Mouse (Mus musculus): ENCODE measurements around the gene Tango2. TPM values are rescaled to one million over a fixed set of nuclear protein-coding genes. Genes with fewer than 3 reads are reported as not detected.

The Tango2 gene
- polyA plus RNA-seq, 1 experiment from 2014 or later: 20.4 TPM

DNA sequence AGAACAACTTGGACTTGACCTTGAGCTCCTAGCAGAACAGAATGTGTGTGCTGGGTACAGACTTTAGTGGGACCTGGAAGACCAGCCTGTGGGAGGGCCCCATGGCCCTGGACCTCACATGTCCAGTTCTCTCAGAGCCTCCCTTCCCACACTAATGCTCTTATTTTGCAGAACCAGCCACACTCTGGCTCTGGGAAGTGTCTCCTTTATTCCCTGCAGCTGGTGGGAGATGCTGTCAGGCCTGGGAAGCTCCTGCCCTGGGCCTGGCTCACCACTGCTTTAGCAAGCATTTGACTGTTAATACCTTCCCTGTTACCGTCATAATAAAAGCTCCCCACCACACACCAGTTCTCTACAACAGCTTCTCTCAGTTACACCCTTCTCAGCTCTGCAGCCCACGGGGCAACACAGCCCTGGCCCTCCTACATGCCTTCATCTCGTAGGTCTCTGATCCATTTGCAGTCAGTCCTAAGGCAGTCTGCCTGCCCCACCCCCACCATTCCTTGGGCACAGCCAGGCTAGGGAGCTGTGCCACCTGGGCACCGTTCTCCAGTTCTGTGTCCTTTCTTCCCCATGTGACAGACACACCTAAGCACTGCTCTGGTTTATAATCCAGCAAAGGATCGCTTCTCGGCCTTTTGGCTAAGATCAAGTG, 12.4 kb upstream of the Tango2 start:
- no peak for DNase-seq (ENCODE audit: low spot score)
- no peak overlapping the region for H3K4me3 ChIP-seq (ENCODE audit: low read depth, low read length)
- H3K4me1 ChIP-seq (ENCODE audit: control insufficient read depth, insufficient read depth, low read length): no peaks in the 10 kb centered on the region
- H3K9ac ChIP-seq (replicated peaks; ENCODE audit: low read length): no peak overlapping the region
- ATAC-seq (replicated peaks; ENCODE audit: insufficient number of reproducible peaks, low FRiP score, low TSS enrichment, low read depth): no peak
- no peak overlapping the region for H3K4me2 ChIP-seq (ENCODE audit: low read depth, low read length)
- no peaks in the 10 kb centered on the region; the same call in 1 of the 2 replicates for H3K36me3 ChIP-seq (replicated peaks; ENCODE audit: control insufficient read depth, insufficient read depth, low read depth, low read length)
- no peaks in the 10 kb centered on the region for H3K27me3 ChIP-seq (ENCODE audit: control insufficient read depth, insufficient read depth, low read length)
- WGBS: 73% methylated on average over 6 of the region's 6 CpGs
- H3K9me3 ChIP-seq (replicated peaks; ENCODE audit: control insufficient read depth, low read length): no peaks in the 10 kb centered on the region
- no peak overlapping the region for H3K27ac ChIP-seq (replicated peaks; ENCODE audit: low read depth, low read length)

DNA sequence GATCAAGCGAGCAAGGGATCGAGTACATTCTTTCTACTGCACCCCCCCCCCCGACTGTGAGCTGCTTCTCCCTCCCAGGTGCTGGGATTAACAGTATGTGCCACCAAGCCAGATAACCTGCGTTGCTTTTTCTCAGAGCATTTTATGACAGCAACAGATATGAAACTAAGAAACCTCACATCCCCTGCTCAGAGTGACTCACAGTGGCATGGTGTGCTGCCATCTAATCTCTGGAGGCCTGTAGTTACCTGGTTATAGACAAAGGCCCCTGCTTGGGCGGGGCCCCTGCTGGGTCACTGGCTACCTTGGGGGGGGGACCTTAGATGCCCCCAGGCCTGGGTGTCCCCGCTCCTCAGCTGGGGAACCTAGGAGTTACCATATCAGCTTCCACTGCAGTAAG, 10.1 kb upstream of the Tango2 start:
- ATAC-seq (replicated peaks; ENCODE audit: insufficient number of reproducible peaks, low FRiP score, low TSS enrichment, low read depth): no peak
- 89% methylated on average over 6 of the region's 6 CpGs for WGBS
- Histone ChIP-seq H3K9me3 (replicated peaks; ENCODE audit: control insufficient read depth, low read length) (no peaks in the 10 kb centered on the region), H3K27ac (replicated peaks; ENCODE audit: low read depth, low read length) (no peak overlapping the region), H3K9ac (replicated peaks; ENCODE audit: low read length) (no peak overlapping the region), H3K4me3 (ENCODE audit: low read depth, low read length) (no peak overlapping the region), H3K4me2 (ENCODE audit: low read depth, low read length) (no peak overlapping the region), H3K36me3 (replicated peaks; ENCODE audit: control insufficient read depth, insufficient read depth, low read depth, low read length) (no peaks in the 10 kb centered on the region), H3K4me1 (ENCODE audit: control insufficient read depth, insufficient read depth, low read length) (no peaks in the 10 kb centered on the region), H3K27me3 (ENCODE audit: control insufficient read depth, insufficient read depth, low read length) (no peaks in the 10 kb centered on the region)
- DNase-seq (ENCODE audit: low spot score): no peak

DNA sequence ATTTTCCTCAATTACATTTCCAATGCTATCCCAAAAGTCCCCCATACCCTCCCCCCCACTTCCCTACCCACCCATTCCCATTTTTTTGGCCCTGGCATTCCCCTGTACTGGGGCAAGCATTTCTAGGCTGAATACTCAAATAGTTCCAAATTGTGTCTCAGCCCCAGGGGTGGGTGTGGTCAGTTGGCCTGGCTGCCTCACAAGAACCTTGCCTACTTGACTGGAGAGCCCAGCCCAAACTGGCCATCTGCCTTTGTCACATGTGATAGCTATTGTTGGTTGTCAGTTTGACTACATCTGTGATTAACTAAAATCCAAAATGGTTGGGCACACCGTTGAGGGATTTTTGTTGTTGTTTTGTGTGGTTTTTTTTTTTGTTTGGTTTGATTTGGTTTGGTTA, 9.1 kb upstream of the Tango2 start:
- H3K4me1 ChIP-seq (ENCODE audit: control insufficient read depth, insufficient read depth, low read length): no peaks in the 10 kb centered on the region
- H3K4me3 ChIP-seq (ENCODE audit: low read depth, low read length): no peak overlapping the region
- ATAC-seq (replicated peaks; ENCODE audit: insufficient number of reproducible peaks, low FRiP score, low TSS enrichment, low read depth): no peak
- no peak overlapping the region for H3K27ac ChIP-seq (replicated peaks; ENCODE audit: low read depth, low read length)
- H3K36me3 ChIP-seq (replicated peaks; ENCODE audit: control insufficient read depth, insufficient read depth, low read depth, low read length): no peaks in the 10 kb centered on the region
- no peak overlapping the region for H3K4me2 ChIP-seq (ENCODE audit: low read depth, low read length)
- no peaks in the 10 kb centered on the region for H3K27me3 ChIP-seq (ENCODE audit: control insufficient read depth, insufficient read depth, low read length)
- no peak for DNase-seq (ENCODE audit: low spot score)
- no peak overlapping the region for H3K9ac ChIP-seq (replicated peaks; ENCODE audit: low read length)
- WGBS: 79% methylated on average over 1 of the region's 1 CpGs
- H3K9me3 ChIP-seq (replicated peaks; ENCODE audit: control insufficient read depth, low read length): no peaks in the 10 kb centered on the region

DNA sequence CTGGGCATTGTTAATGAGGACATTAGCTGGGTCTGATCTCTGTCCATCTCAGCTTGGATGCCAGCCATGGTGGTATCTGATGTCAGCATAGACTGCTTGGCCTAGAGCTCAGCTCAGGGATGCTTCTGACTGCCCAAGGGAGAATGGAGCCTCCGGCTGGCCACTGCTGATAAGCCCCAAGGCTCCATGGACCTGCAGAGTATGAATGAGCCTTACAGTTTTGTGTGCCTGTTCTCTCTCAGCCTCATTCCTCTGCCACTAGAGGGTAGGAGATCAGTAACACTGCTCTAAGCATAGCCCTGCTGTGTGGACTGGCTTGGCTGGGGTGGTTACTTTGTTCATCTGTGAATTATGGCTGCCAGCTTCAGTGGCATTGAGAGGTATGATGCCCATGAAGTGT, 5.2 kb upstream of the Tango2 start:
- no peaks in the 10 kb centered on the region for H3K4me1 ChIP-seq (ENCODE audit: control insufficient read depth, insufficient read depth, low read length)
- H3K27ac ChIP-seq (replicated peaks; ENCODE audit: low read depth, low read length): no peak overlapping the region
- no peaks in the 10 kb centered on the region for H3K36me3 ChIP-seq (replicated peaks; ENCODE audit: control insufficient read depth, insufficient read depth, low read depth, low read length)
- DNase-seq (ENCODE audit: low spot score) (no peak), ATAC-seq (replicated peaks; ENCODE audit: insufficient number of reproducible peaks, low FRiP score, low TSS enrichment, low read depth) (no peak)
- no peak overlapping the region for H3K4me3 ChIP-seq (ENCODE audit: low read depth, low read length)
- H3K9ac ChIP-seq (replicated peaks; ENCODE audit: low read length): no peak overlapping the region
- WGBS: 68% methylated on average over 1 of the region's 1 CpGs
- no peak overlapping the region for H3K4me2 ChIP-seq (ENCODE audit: low read depth, low read length)
- H3K27me3 ChIP-seq (ENCODE audit: control insufficient read depth, insufficient read depth, low read length): peaks cover 10% of the 10 kb centered on the region
- no peaks in the 10 kb centered on the region for H3K9me3 ChIP-seq (replicated peaks; ENCODE audit: control insufficient read depth, low read length)

DNA sequence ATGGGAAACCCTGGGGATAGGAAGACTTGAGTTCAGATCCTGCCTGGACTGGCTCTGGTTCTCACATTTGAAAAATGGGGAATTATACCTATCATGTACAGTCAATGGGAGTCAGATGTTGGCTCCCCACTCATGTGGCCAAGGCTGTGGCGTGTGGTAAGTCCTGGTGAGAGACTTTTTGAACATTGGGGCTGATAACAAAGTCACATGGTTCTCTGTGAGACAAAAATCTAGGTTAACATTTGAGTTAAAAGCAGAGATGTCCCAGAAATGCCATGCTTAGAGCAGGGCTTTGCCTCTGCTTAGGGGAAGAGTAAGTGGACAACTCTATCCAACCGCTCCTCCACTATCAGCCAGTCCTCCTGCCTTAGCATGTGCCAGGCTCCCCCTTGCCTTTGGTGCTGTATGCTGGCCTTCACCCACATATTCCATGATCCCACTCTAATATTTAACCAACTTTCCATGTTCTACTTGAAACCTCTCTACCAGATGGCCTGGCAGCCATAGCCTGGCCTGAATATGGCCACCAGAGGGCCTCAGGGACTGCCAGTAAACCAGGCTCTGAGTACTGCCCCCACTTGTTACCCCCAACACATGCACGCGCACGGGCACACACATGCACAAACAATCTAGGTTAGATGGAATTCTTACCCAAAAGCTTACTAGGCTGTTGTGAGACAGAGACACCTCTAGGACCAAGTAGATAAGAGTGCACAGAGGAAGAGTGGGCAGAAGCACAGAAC, 3.6 kb upstream of the Tango2 start:
- Histone ChIP-seq H3K9ac (replicated peaks; ENCODE audit: low read length) (no peak overlapping the region), H3K4me1 (ENCODE audit: control insufficient read depth, insufficient read depth, low read length) (no peaks in the 10 kb centered on the region), H3K9me3 (replicated peaks; ENCODE audit: control insufficient read depth, low read length) (no peaks in the 10 kb centered on the region), H3K4me2 (ENCODE audit: low read depth, low read length) (no peak overlapping the region), H3K4me3 (ENCODE audit: low read depth, low read length) (no peak overlapping the region), H3K27me3 (ENCODE audit: control insufficient read depth, insufficient read depth, low read length) (peaks cover 10% of the 10 kb centered on the region), H3K27ac (replicated peaks; ENCODE audit: low read depth, low read length) (no peak overlapping the region), H3K36me3 (replicated peaks; ENCODE audit: control insufficient read depth, insufficient read depth, low read depth, low read length) (no peaks in the 10 kb centered on the region)
- ATAC-seq (replicated peaks; ENCODE audit: insufficient number of reproducible peaks, low FRiP score, low TSS enrichment, low read depth) (no peak), DNase-seq (ENCODE audit: low spot score) (peak; percentile 43)
- WGBS: 64% methylated on average over 5 of the region's 5 CpGs

DNA sequence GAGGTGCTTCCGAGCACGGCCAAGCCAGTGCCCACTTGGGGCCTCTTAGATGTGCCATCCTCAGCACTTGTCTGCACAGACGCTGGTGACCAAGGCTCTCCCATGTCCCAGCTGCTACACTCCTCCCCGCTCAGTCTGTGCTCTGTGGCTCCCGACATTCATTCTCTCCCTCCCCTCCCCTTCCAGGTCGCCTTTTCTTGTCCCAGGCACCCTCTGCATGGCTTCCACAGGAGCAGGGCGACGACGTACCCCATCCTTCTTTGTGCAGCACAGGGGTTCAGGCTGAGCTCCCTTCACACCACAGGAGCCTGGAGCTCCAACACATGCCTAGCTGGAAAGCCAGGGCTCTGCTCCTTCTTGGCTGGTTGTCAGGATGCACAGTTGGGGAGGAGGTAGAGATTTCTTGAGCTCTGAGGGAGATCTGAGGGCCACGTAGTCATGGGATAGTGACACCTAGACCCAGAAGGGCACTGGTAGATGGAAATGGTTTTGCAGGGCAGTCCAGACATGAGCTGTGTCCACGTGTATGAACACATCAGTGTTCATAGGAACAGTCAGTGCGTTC, 1.9 kb upstream of the Tango2 start:
- no peaks in the 10 kb centered on the region for H3K4me1 ChIP-seq (ENCODE audit: control insufficient read depth, insufficient read depth, low read length)
- WGBS: 76% methylated on average over 12 of the region's 12 CpGs
- H3K4me3 ChIP-seq (ENCODE audit: low read depth, low read length): no peak overlapping the region
- no peaks in the 10 kb centered on the region for H3K9me3 ChIP-seq (replicated peaks; ENCODE audit: control insufficient read depth, low read length)
- H3K4me2 ChIP-seq (ENCODE audit: low read depth, low read length): no peak overlapping the region
- ATAC-seq (replicated peaks; ENCODE audit: insufficient number of reproducible peaks, low FRiP score, low TSS enrichment, low read depth): no peak
- no peaks in the 10 kb centered on the region for H3K36me3 ChIP-seq (replicated peaks; ENCODE audit: control insufficient read depth, insufficient read depth, low read depth, low read length)
- H3K27ac ChIP-seq (replicated peaks; ENCODE audit: low read depth, low read length): no peak overlapping the region
- H3K27me3 ChIP-seq (ENCODE audit: control insufficient read depth, insufficient read depth, low read length): peaks cover 10% of the 10 kb centered on the region
- no peak for DNase-seq (ENCODE audit: low spot score)
- no peak overlapping the region for H3K9ac ChIP-seq (replicated peaks; ENCODE audit: low read length)

DNA sequence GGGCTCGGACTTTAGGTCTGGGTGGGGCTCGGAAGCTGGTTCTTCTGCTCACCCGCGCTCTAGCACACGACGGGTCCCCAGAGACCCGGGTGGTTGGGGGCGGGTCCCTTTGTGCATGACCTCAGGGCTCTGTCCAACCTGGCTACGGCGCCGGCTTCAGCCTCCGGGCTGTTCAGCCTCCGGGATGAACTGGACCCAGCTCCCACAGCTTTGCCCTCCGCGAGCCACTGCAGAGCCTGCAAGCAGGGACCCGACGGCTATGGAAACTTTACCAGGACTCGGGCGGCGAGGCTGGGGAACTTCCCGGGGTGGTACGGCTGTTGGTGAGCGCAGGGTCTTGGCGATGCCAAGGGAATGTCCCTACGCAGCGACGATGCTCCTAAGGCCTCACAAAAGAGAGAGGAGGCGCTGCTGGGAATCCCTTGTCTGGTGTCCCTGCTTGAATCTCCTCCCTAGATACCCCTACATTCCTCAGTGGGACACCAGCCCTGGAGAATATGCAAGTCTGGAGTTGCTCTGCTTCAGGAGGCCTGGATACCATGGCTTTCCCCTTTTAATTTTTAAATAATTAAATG, 785 bp upstream of the Tango2 start:
- Histone ChIP-seq H3K4me2 (ENCODE audit: low read depth, low read length) (peak overlapping the region; percentile 94), H3K9ac (replicated peaks; ENCODE audit: low read length) (peak overlapping the region; percentile 65), H3K27ac (replicated peaks; ENCODE audit: low read depth, low read length) (no peak overlapping the region), H3K27me3 (ENCODE audit: control insufficient read depth, insufficient read depth, low read length) (peaks cover 10% of the 10 kb centered on the region), H3K4me1 (ENCODE audit: control insufficient read depth, insufficient read depth, low read length) (no peaks in the 10 kb centered on the region), H3K9me3 (replicated peaks; ENCODE audit: control insufficient read depth, low read length) (no peaks in the 10 kb centered on the region), H3K36me3 (replicated peaks; ENCODE audit: control insufficient read depth, insufficient read depth, low read depth, low read length) (no peaks in the 10 kb centered on the region), H3K4me3 (ENCODE audit: low read depth, low read length) (peak overlapping the region; percentile 64)
- peak; percentile 48 for DNase-seq (ENCODE audit: low spot score)
- 0 out of 2 replicates have a peak, but pooled peaks have one; percentile 1 for ATAC-seq (replicated peaks; ENCODE audit: insufficient number of reproducible peaks, low FRiP score, low TSS enrichment, low read depth)
- WGBS: under 1% methylated on average over 28 of the region's 28 CpGs

DNA sequence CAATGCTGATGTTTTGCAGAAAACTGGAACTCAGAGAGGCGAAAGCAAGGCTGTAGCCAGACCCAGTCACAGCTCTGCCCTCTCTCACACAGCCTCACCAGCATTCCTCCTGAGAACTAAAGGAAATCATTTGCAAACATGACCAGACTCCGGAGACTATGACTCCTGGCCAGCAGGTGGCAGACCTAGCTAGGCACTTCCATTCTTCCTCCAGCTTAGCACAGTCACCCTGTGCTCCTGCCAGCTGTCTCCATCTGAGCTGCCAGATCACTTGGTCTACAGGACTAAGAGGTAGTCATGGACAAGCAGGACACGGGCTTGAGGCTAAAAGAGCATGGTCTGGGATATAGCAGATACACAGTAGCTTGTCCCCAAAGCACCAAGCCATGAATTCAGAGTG, 2.7 kb downstream of the Tango2 start:
- peaks cover 6% of the 10 kb centered on the region for H3K27me3 ChIP-seq (ENCODE audit: control insufficient read depth, insufficient read depth, low read length)
- no peak overlapping the region for H3K4me2 ChIP-seq (ENCODE audit: low read depth, low read length)
- H3K9ac ChIP-seq (replicated peaks; ENCODE audit: low read length): no peak overlapping the region
- H3K4me3 ChIP-seq (ENCODE audit: low read depth, low read length): no peak overlapping the region
- H3K36me3 ChIP-seq (replicated peaks; ENCODE audit: control insufficient read depth, insufficient read depth, low read depth, low read length): no peaks in the 10 kb centered on the region
- WGBS: 4% methylated on average over 3 of the region's 3 CpGs
- ATAC-seq (replicated peaks; ENCODE audit: insufficient number of reproducible peaks, low FRiP score, low TSS enrichment, low read depth) (peak; percentile 15; the same call in 1 of the 2 replicates), DNase-seq (ENCODE audit: low spot score) (peak; percentile 89)
- no peak overlapping the region for H3K27ac ChIP-seq (replicated peaks; ENCODE audit: low read depth, low read length)
- no peaks in the 10 kb centered on the region for H3K9me3 ChIP-seq (replicated peaks; ENCODE audit: control insufficient read depth, low read length)
- H3K4me1 ChIP-seq (ENCODE audit: control insufficient read depth, insufficient read depth, low read length): no peaks in the 10 kb centered on the region

Measured in embryonic facial prominence, embryonic 11.5 days (tissue).